Mouse (Mus musculus): ENCODE measurements at regions not wholly inside any gene's neighbourhood (a gene's known extent, or its start where the extent isn't known, plus 50 kb on each side); places are given as distances from the start of the nearest gene placed in this dataset.

- no peak for TF ChIP-seq CTCF (IDR thresholded peaks at IDR 0.05; ENCODE audit: insufficient read depth, low read length)
- no peak for TF ChIP-seq POLR2A (IDR thresholded peaks at IDR 0.05; ENCODE audit: borderline replicate concordance, extremely low read depth, low read depth, low read length)
Observed at GRCm38 (mm10) chr9:120675371-120676150, 104.3 kb downstream of the Rpl14 start.
